Mouse (Mus musculus): ENCODE measurements around the gene Sec14l2. TPM values are rescaled to one million over a fixed set of nuclear protein-coding genes. Genes with fewer than 3 reads are reported as not detected.
A peak's percentile ranks its signal among the peaks of the same experiment; 100 is the strongest.

The Sec14l2 gene
- polyA plus RNA-seq, 1 experiment from 2014 or later, result 2.3 TPM

GRCm38 (mm10) chr11:4062523-4062922, 60.7 kb downstream of the Sec14l2 start:
- Histone ChIP-seq H3K4me2 (no peak overlapping the region), H3K9ac (no peak overlapping the region), H3K27ac (no peak overlapping the region), H3K36me3 (no peaks in the 10 kb centered on the region), H3K9me3 (no peaks in the 10 kb centered on the region), H3K4me3 (no peak overlapping the region), H3K27me3 (0 out of 2 replicates have a peak, but pooled peaks cover 6% of the 10 kb centered on the region), H3K4me1 (replicated peaks) (no peaks in the 10 kb centered on the region)
- WGBS, result 96% methylated on average over 4 of the region's 4 CpGs
- no peak for ATAC-seq (ENCODE audit: low FRiP score)

- Histone ChIP-seq H3K4me2 (no peak overlapping the region), H3K9me3 (no peaks in the 10 kb centered on the region), H3K27me3 (0 out of 2 replicates have a peak, but pooled peaks cover 6% of the 10 kb centered on the region), H3K9ac (no peak overlapping the region), H3K36me3 (no peaks in the 10 kb centered on the region), H3K4me3 (no peak overlapping the region), H3K27ac (no peak overlapping the region), H3K4me1 (replicated peaks) (no peaks in the 10 kb centered on the region)
- 82% methylated on average over 5 of the region's 5 CpGs for WGBS
- no peak for ATAC-seq (ENCODE audit: low FRiP score)
Observed at GRCm38 (mm10) chr11:4060866-4061575, 62.2 kb downstream of the Sec14l2 start.

- no peak overlapping the region for H3K27ac ChIP-seq
- H3K4me1 ChIP-seq (replicated peaks), result no peaks in the 10 kb centered on the region
- H3K4me2 ChIP-seq, result no peak overlapping the region
- no peaks in the 10 kb centered on the region for H3K9me3 ChIP-seq
- H3K27me3 ChIP-seq, result no peaks in the 10 kb centered on the region
- 18% methylated on average over 5 of the region's 5 CpGs for WGBS
- no peak overlapping the region for H3K9ac ChIP-seq
- H3K36me3 ChIP-seq, result no peaks in the 10 kb centered on the region
- H3K4me3 ChIP-seq, result no peak overlapping the region
- ATAC-seq (ENCODE audit: low FRiP score), result no peak
Observed at GRCm38 (mm10) chr11:4053586-4053985, 69.6 kb downstream of the Sec14l2 start.

GRCm38 (mm10) chr11:4048438-4048837, 74.8 kb downstream of the Sec14l2 start:
- no peaks in the 10 kb centered on the region for H3K27me3 ChIP-seq
- H3K9ac ChIP-seq, result no peak overlapping the region
- no peaks in the 10 kb centered on the region for H3K9me3 ChIP-seq
- no peaks in the 10 kb centered on the region for H3K4me1 ChIP-seq (replicated peaks)
- no peak for ATAC-seq (ENCODE audit: low FRiP score)
- 88% methylated on average over 6 of the region's 6 CpGs for WGBS
- no peak overlapping the region for H3K4me3 ChIP-seq
- H3K4me2 ChIP-seq, result no peak overlapping the region
- H3K36me3 ChIP-seq, result no peaks in the 10 kb centered on the region
- no peak overlapping the region for H3K27ac ChIP-seq

GRCm38 (mm10) chr11:4047766-4048165, 75.4 kb downstream of the Sec14l2 start:
- no peaks in the 10 kb centered on the region for H3K9me3 ChIP-seq
- no peak overlapping the region for H3K9ac ChIP-seq
- no peak overlapping the region for H3K4me3 ChIP-seq
- H3K4me1 ChIP-seq (replicated peaks), result no peaks in the 10 kb centered on the region
- 97% methylated on average over 2 of the region's 2 CpGs for WGBS
- H3K27me3 ChIP-seq, result no peaks in the 10 kb centered on the region
- H3K27ac ChIP-seq, result no peak overlapping the region
- no peak overlapping the region for H3K4me2 ChIP-seq
- H3K36me3 ChIP-seq, result no peaks in the 10 kb centered on the region
- no peak for ATAC-seq (ENCODE audit: low FRiP score)

Small RNA genes within 50 kb of the gene (microRNA-seq; reads per million reads assigned to microRNA genes)
- 5.4 reads per million, percentile 16 among the genes with 10 or more reads in this experiment for gene Mir3060

Other genes starting within 250 kb of the Sec14l2 start
- gene 4921536K21Rik, start 228.3 kb downstream of the Sec14l2 start, polyA plus RNA-seq (2015; fragmentation: Nextera tagmentation; extraction: Ambion mirVana), result 0.47 and 0.84 TPM in 2 replicates
- 33.8 and 35.2 TPM in 2 replicates for gene Dusp18, start 228.2 kb downstream of the Sec14l2 start, polyA plus RNA-seq (2015; fragmentation: Nextera tagmentation; extraction: Ambion mirVana)
- gene Slc35e4, start 208.8 kb downstream of the Sec14l2 start, polyA plus RNA-seq (2015; fragmentation: Nextera tagmentation; extraction: Ambion mirVana), result 11.1 and 11.4 TPM in 2 replicates
- 28.4 and 28.5 TPM in 2 replicates for gene Tcn2, start 191.3 kb downstream of the Sec14l2 start, polyA plus RNA-seq (2015; fragmentation: Nextera tagmentation; extraction: Ambion mirVana)
- 60.7 and 60.9 TPM in 2 replicates for gene Pes1, start 159.4 kb downstream of the Sec14l2 start, polyA plus RNA-seq (2015; fragmentation: Nextera tagmentation; extraction: Ambion mirVana)
- not detected in 2 replicates for gene 4930556J24Rik, start 146.6 kb downstream of the Sec14l2 start, polyA plus RNA-seq (2015; fragmentation: Nextera tagmentation; extraction: Ambion mirVana)
- 4.0 and 4.3 TPM in 2 replicates for gene Gal3st1, start 139.8 kb downstream of the Sec14l2 start, polyA plus RNA-seq (2015; fragmentation: Nextera tagmentation; extraction: Ambion mirVana)
- not detected in 2 replicates for gene Sec14l4, start 92.0 kb downstream of the Sec14l2 start, polyA plus RNA-seq (2015; fragmentation: Nextera tagmentation; extraction: Ambion mirVana)
- gene Sec14l3, start 58.6 kb downstream of the Sec14l2 start, polyA plus RNA-seq (2015; fragmentation: Nextera tagmentation; extraction: Ambion mirVana), result 0.08 and 0.35 TPM in 2 replicates
- gene Mtfp1, start 28.0 kb downstream of the Sec14l2 start, polyA plus RNA-seq (2015; fragmentation: Nextera tagmentation; extraction: Ambion mirVana), result 5.7 and 6.2 TPM in 2 replicates
- 42.9 and 44.0 TPM in 2 replicates for gene Rnf215, start 11.8 kb upstream of the Sec14l2 start, polyA plus RNA-seq (2015; fragmentation: Nextera tagmentation; extraction: Ambion mirVana)
- 7.2 and 8.1 TPM in 2 replicates for gene Ccdc157, start 36.9 kb upstream of the Sec14l2 start, polyA plus RNA-seq (2015; fragmentation: Nextera tagmentation; extraction: Ambion mirVana)
- 54.3 and 55.1 TPM in 2 replicates for gene Sf3a1, start 36.9 kb upstream of the Sec14l2 start, polyA plus RNA-seq (2015; fragmentation: Nextera tagmentation; extraction: Ambion mirVana)
- 26.1 and 28.0 TPM in 2 replicates for gene Tbc1d10a, start 63.4 kb upstream of the Sec14l2 start, polyA plus RNA-seq (2015; fragmentation: Nextera tagmentation; extraction: Ambion mirVana)
- 2.2 and 2.3 TPM in 2 replicates for gene Castor1, start 94.8 kb upstream of the Sec14l2 start, polyA plus RNA-seq (2015; fragmentation: Nextera tagmentation; extraction: Ambion mirVana)
- 0.14 TPM in 1 of 2 replicates, not detected in the other for gene Osm, start 113.0 kb upstream of the Sec14l2 start, polyA plus RNA-seq (2015; fragmentation: Nextera tagmentation; extraction: Ambion mirVana)
- 0.08 TPM in 1 of 2 replicates, not detected in the other for gene Lif, start 134.1 kb upstream of the Sec14l2 start, polyA plus RNA-seq (2015; fragmentation: Nextera tagmentation; extraction: Ambion mirVana)